ENCODE assay signal across 17 mouse cellular contexts in genomic region chr15:24827881-24828280, GRCm38 (mm10).
"Had no signal": no experiment of that assay in that cellular context is flagged by ENCODE, and none has a peak within 500 bp of the region (broad histone marks: within the 10 kb centered on the region; RNA-seq: fewer than 3 reads in every experiment).

No protein-coding gene starts in this region.

- H3K4me3 ChIP-seq: liver, embryonic 12.5 days; midbrain, embryonic 10.5 days; midbrain, embryonic 12.5 days; myocyte; stomach, embryonic 15.5 days had no signal

- H3K36me3 ChIP-seq: liver, embryonic 12.5 days; midbrain, embryonic 10.5 days; midbrain, embryonic 12.5 days; stomach, embryonic 15.5 days had no signal

- H3K4me1 ChIP-seq: liver, embryonic 12.5 days; midbrain, embryonic 10.5 days; midbrain, embryonic 12.5 days; stomach, embryonic 15.5 days had no signal

- DNase-seq: lung, adult 18-20 months; lung, embryonic 14.5 days; lung, postnatal 10 days; lung, postnatal 4 days; midbrain, embryonic 14.5 days; right cerebral cortex, postnatal 14 days; thymus, adult 2 months; thymus, postnatal 25 days; thymus, postnatal 4 days had no signal

- H3K27ac ChIP-seq: liver, embryonic 12.5 days; liver, embryonic 14.5 days; midbrain, embryonic 10.5 days; midbrain, embryonic 12.5 days; stomach, embryonic 15.5 days; stomach, postnatal 0 days had no signal

- H3K9me3 ChIP-seq: liver, embryonic 12.5 days; midbrain, embryonic 10.5 days; midbrain, embryonic 12.5 days; stomach, embryonic 15.5 days had no signal

- H3K9ac ChIP-seq: liver, embryonic 12.5 days; liver, embryonic 14.5 days; lung, embryonic 14.5 days; midbrain, embryonic 12.5 days; stomach, embryonic 15.5 days had no signal

- ATAC-seq: liver, embryonic 12.5 days; midbrain, embryonic 16.5 days had no signal

- H3K27me3 ChIP-seq: liver, embryonic 12.5 days; midbrain, embryonic 12.5 days; stomach, embryonic 15.5 days had no signal

- H3K4me2 ChIP-seq: liver, embryonic 12.5 days; lung, embryonic 14.5 days; midbrain, embryonic 12.5 days; stomach, embryonic 15.5 days had no signal
